Mouse (Mus musculus): ENCODE data around the gene Tnfrsf1b. TPM values are rescaled to one million over a fixed set of nuclear protein-coding genes. Genes with fewer than 3 reads are reported as not detected.

The Tnfrsf1b gene
- total and polyA plus RNA-seq, 2 experiments from 2014 or later, result 2.8 to 7.5 TPM

- H3K4me2 ChIP-seq (ENCODE audit: low read depth, low read length, poor library complexity, severe bottlenecking), result no peak overlapping the region
- no peak overlapping the region for H3K9ac ChIP-seq (replicated peaks; ENCODE audit: low read length, poor library complexity, severe bottlenecking)
- H3K36me3 ChIP-seq (ENCODE audit: insufficient read depth, low read length), result no peaks in the 10 kb centered on the region; the same call in 1 of the 2 replicates
- ATAC-seq (ENCODE audit: low FRiP score), result no peak
- 74% methylated on average over 2 of the region's 2 CpGs for WGBS
- H3K27me3 ChIP-seq (ENCODE audit: insufficient read depth, low read length), result no peaks in the 10 kb centered on the region
- DNase-seq (ENCODE audit: low spot score), result no peak
- H3K9me3 ChIP-seq (ENCODE audit: low read length), result no peaks in the 10 kb centered on the region
- no peak overlapping the region for H3K4me3 ChIP-seq (ENCODE audit: low read depth, low read length)
- H3K27ac ChIP-seq (ENCODE audit: low read depth, low read length), result no peak overlapping the region
- TF ChIP-seq CTCF (IDR thresholded peaks at IDR 0.05), result no peak
- no peaks in the 10 kb centered on the region for H3K4me1 ChIP-seq (ENCODE audit: insufficient read depth, low read length)
Observed at GRCm38 (mm10) chr4:145221379-145221778, 25.3 kb downstream of the Tnfrsf1b start.

DNA sequence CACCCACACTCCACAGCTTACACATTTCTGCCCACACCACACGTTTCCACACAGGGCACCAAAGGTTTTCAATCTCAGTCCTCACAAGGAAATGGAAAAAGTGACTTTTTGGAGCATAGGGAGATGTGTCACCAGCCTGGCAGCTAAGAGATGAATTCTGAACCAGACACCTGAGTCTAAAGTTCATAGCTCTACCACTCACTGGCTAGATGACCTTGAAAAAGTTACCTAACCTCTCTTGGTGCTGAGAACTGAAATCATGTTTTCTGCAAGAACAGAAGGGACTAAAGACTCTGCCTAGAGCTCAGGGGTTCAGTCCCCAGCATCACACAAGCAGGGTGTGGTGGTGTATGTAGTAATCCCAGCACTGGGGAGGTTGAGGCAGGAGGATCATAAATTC lies 26.7 kb downstream of the Tnfrsf1b start:
- Histone ChIP-seq H3K9me3 (ENCODE audit: low read length) (no peaks in the 10 kb centered on the region), H3K4me1 (ENCODE audit: insufficient read depth, low read length) (no peaks in the 10 kb centered on the region), H3K36me3 (ENCODE audit: insufficient read depth, low read length) (no peaks in the 10 kb centered on the region; the same call in 1 of the 2 replicates), H3K4me2 (ENCODE audit: low read depth, low read length, poor library complexity, severe bottlenecking) (no peak overlapping the region), H3K27me3 (ENCODE audit: insufficient read depth, low read length) (no peaks in the 10 kb centered on the region), H3K27ac (ENCODE audit: low read depth, low read length) (no peak overlapping the region), H3K9ac (replicated peaks; ENCODE audit: low read length, poor library complexity, severe bottlenecking) (no peak overlapping the region), H3K4me3 (ENCODE audit: low read depth, low read length) (no peak overlapping the region)
- WGBS, result 84% methylated on average over 1 of the region's 1 CpGs
- TF ChIP-seq CTCF (IDR thresholded peaks at IDR 0.05), result no peak
- DNase-seq (ENCODE audit: low spot score), result no peak
- no peak for ATAC-seq (ENCODE audit: low FRiP score)

- Histone ChIP-seq H3K36me3 (ENCODE audit: insufficient read depth, low read length) (no peaks in the 10 kb centered on the region; the same call in 1 of the 2 replicates), H3K27ac (ENCODE audit: low read depth, low read length) (no peak overlapping the region), H3K9ac (replicated peaks; ENCODE audit: low read length, poor library complexity, severe bottlenecking) (no peak overlapping the region), H3K4me2 (ENCODE audit: low read depth, low read length, poor library complexity, severe bottlenecking) (no peak overlapping the region), H3K9me3 (ENCODE audit: low read length) (no peaks in the 10 kb centered on the region), H3K4me1 (ENCODE audit: insufficient read depth, low read length) (no peaks in the 10 kb centered on the region), H3K4me3 (ENCODE audit: low read depth, low read length) (no peak overlapping the region), H3K27me3 (ENCODE audit: insufficient read depth, low read length) (no peaks in the 10 kb centered on the region)
- TF ChIP-seq CTCF (IDR thresholded peaks at IDR 0.05), result peak; percentile 33
- no peak for ATAC-seq (ENCODE audit: low FRiP score)
- no peak for DNase-seq (ENCODE audit: low spot score)
- 65% methylated on average over 15 of the region's 15 CpGs for WGBS
Observed at GRCm38 (mm10) chr4:145219240-145219985, 27.3 kb downstream of the Tnfrsf1b start.

- Histone ChIP-seq H3K4me1 (ENCODE audit: insufficient read depth, low read length) (no peaks in the 10 kb centered on the region), H3K9me3 (ENCODE audit: low read length) (no peaks in the 10 kb centered on the region), H3K9ac (replicated peaks; ENCODE audit: low read length, poor library complexity, severe bottlenecking) (no peak overlapping the region), H3K4me3 (ENCODE audit: low read depth, low read length) (no peak overlapping the region), H3K27ac (ENCODE audit: low read depth, low read length) (no peak overlapping the region), H3K27me3 (ENCODE audit: insufficient read depth, low read length) (no peaks in the 10 kb centered on the region), H3K4me2 (ENCODE audit: low read depth, low read length, poor library complexity, severe bottlenecking) (no peak overlapping the region), H3K36me3 (ENCODE audit: insufficient read depth, low read length) (no peaks in the 10 kb centered on the region; the same call in 1 of the 2 replicates)
- ATAC-seq (ENCODE audit: low FRiP score) (no peak), DNase-seq (ENCODE audit: low spot score) (no peak)
- TF ChIP-seq CTCF (IDR thresholded peaks at IDR 0.05), result no peak
- WGBS, result 71% methylated on average over 5 of the region's 5 CpGs
Observed at GRCm38 (mm10) chr4:145217837-145218236, 28.8 kb downstream of the Tnfrsf1b start.

DNA sequence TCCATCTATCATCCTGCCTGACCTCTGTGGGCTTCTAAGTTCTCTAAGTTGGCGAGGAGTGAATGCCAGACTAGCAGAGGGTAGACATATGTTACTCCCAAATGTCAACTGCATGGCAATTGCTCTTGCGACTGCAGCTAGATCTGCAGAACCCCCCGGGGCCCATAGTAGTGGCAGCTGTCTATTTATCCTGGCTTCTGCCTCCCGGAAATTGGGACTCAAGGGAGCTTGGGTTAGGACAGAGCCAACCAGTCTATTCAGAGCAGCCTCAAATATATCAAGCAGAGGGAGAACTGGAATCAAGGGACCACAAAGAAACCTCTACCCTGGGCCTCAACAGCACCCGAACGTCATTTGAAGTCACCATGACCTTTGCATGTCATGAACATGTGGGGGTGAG lies 29.6 kb downstream of the Tnfrsf1b start:
- Histone ChIP-seq H3K27me3 (ENCODE audit: insufficient read depth, low read length) (no peaks in the 10 kb centered on the region), H3K9me3 (ENCODE audit: low read length) (no peaks in the 10 kb centered on the region), H3K4me3 (ENCODE audit: low read depth, low read length) (no peak overlapping the region), H3K27ac (ENCODE audit: low read depth, low read length) (no peak overlapping the region), H3K4me1 (ENCODE audit: insufficient read depth, low read length) (no peaks in the 10 kb centered on the region), H3K36me3 (ENCODE audit: insufficient read depth, low read length) (no peaks in the 10 kb centered on the region; the same call in 1 of the 2 replicates), H3K4me2 (ENCODE audit: low read depth, low read length, poor library complexity, severe bottlenecking) (no peak overlapping the region), H3K9ac (replicated peaks; ENCODE audit: low read length, poor library complexity, severe bottlenecking) (no peak overlapping the region)
- 78% methylated on average over 6 of the region's 6 CpGs for WGBS
- no peak for ATAC-seq (ENCODE audit: low FRiP score)
- DNase-seq (ENCODE audit: low spot score), result no peak
- no peak for TF ChIP-seq CTCF (IDR thresholded peaks at IDR 0.05)

- 77% methylated on average over 2 of the region's 2 CpGs for WGBS
- Histone ChIP-seq H3K4me2 (ENCODE audit: low read depth, low read length, poor library complexity, severe bottlenecking) (no peak overlapping the region), H3K27ac (ENCODE audit: low read depth, low read length) (no peak overlapping the region), H3K27me3 (ENCODE audit: insufficient read depth, low read length) (no peaks in the 10 kb centered on the region), H3K9ac (replicated peaks; ENCODE audit: low read length, poor library complexity, severe bottlenecking) (no peak overlapping the region), H3K36me3 (ENCODE audit: insufficient read depth, low read length) (no peaks in the 10 kb centered on the region; the same call in 1 of the 2 replicates), H3K4me1 (ENCODE audit: insufficient read depth, low read length) (no peaks in the 10 kb centered on the region), H3K4me3 (ENCODE audit: low read depth, low read length) (no peak overlapping the region), H3K9me3 (ENCODE audit: low read length) (no peaks in the 10 kb centered on the region)
- ATAC-seq (ENCODE audit: low FRiP score) (no peak), DNase-seq (ENCODE audit: low spot score) (no peak)
- TF ChIP-seq CTCF (IDR thresholded peaks at IDR 0.05), result no peak
Observed at GRCm38 (mm10) chr4:145215396-145215795, 31.3 kb downstream of the Tnfrsf1b start.
